Comparison of ENCODE assay signal across 1 mouse cellular context in genomic region chr2:25421896-25422295, GRCm38 (mm10).
TF ChIP-seq lines count a peak whose summit lies in the region.

No protein-coding gene starts in this region.

TF ChIP-seq in MEL, 35 proteins besides CTCF, POLR2A, EP300 and RAD21 (continued from another document):
- no peak for TF ChIP-seq ELF1 (IDR thresholded peaks at IDR 0.05; ENCODE audit: low read depth, low read length)
- TF ChIP-seq ZKSCAN1 (IDR thresholded peaks at IDR 0.05; ENCODE audit: low read depth, low read length) = no peak
- TF ChIP-seq RCOR1 (IDR thresholded peaks at IDR 0.05; ENCODE audit: low read depth, low read length) = no peak
- TF ChIP-seq NRF1 (IDR thresholded peaks at IDR 0.05; ENCODE audit: insufficient read depth, low read depth, low read length, poor library complexity, severe bottlenecking) = no peak
- TF ChIP-seq CHD2 (IDR thresholded peaks at IDR 0.05; ENCODE audit: low read length) = peak; percentile 52
- no peak for TF ChIP-seq POLR2AphosphoS5 (IDR thresholded peaks at IDR 0.05; ENCODE audit: borderline replicate concordance, low read depth, low read length)
- no peak for TF ChIP-seq ETS1 (IDR thresholded peaks at IDR 0.05; ENCODE audit: low read depth, low read length)
- TF ChIP-seq HCFC1 (IDR thresholded peaks at IDR 0.05; ENCODE audit: low read depth, low read length) = no peak
- TF ChIP-seq ZNF384 (IDR thresholded peaks at IDR 0.05; ENCODE audit: low read depth, low read length) = no peak
- no peak for TF ChIP-seq TCF12 (IDR thresholded peaks at IDR 0.05; ENCODE audit: low read depth, low read length)
- no peak for TF ChIP-seq USF1 (IDR thresholded peaks at IDR 0.05; ENCODE audit: low read depth, low read length)
- TF ChIP-seq SIN3A (IDR thresholded peaks at IDR 0.05; ENCODE audit: low read length) = peak; percentile 31; the same call in 1 of the 2 replicates
- TF ChIP-seq NELFE (IDR thresholded peaks at IDR 0.05; ENCODE audit: low read depth, low read length) = no peak
- TF ChIP-seq SMC3 (IDR thresholded peaks at IDR 0.05; ENCODE audit: low read depth, low read length) = peak; percentile 78
- TF ChIP-seq ZC3H11A (IDR thresholded peaks at IDR 0.05; ENCODE audit: low read depth, low read length) = peak; percentile 59
- no peak for TF ChIP-seq POLR2AphosphoS2 (IDR thresholded peaks at IDR 0.05; ENCODE audit: low read length)
- no peak for TF ChIP-seq USF2 (IDR thresholded peaks at IDR 0.05; ENCODE audit: borderline replicate concordance in 1 of 2, insufficient read depth in 1 of 2, low read depth in 1 of 2, low read length in 2 of 2)
- TF ChIP-seq MYC (IDR thresholded peaks at IDR 0.05; ENCODE audit: low read depth, low read length) = no peak
- no peak for TF ChIP-seq TAL1 (IDR thresholded peaks at IDR 0.05; ENCODE audit: low read length)
- no peak for TF ChIP-seq KAT2A (conservative IDR thresholded peaks at IDR 0.05; ENCODE audit: low read depth, low read length)
- no peak for TF ChIP-seq MAFK (IDR thresholded peaks at IDR 0.05; ENCODE audit: borderline replicate concordance, low read depth, low read length)
- TF ChIP-seq UBTF (IDR thresholded peaks at IDR 0.05; ENCODE audit: borderline replicate concordance, insufficient read depth, low read depth, low read length) = no peak
- TF ChIP-seq MAZ (IDR thresholded peaks at IDR 0.05; ENCODE audit: low read depth, low read length) = peak; percentile 80; the same call in 1 of the 2 replicates
- TF ChIP-seq JUND (IDR thresholded peaks at IDR 0.05; ENCODE audit: low read depth, low read length) = no peak
- no peak for TF ChIP-seq ZMIZ1 (IDR thresholded peaks at IDR 0.05; ENCODE audit: low read depth, low read length)
- no peak for TF ChIP-seq MXI1 (IDR thresholded peaks at IDR 0.05; ENCODE audit: low read depth, low read length)
- no peak for TF ChIP-seq MYB (IDR thresholded peaks at IDR 0.05; ENCODE audit: low read depth, low read length)
